Mouse (Mus musculus) limb, embryonic 12.5 days (tissue): ENCODE measurements at regions not wholly inside any gene's neighbourhood (a gene's known extent, or its start where the extent isn't known, plus 50 kb on each side); places are given as distances from the start of the nearest gene placed in this dataset.

ENCODE experiments used
- ATAC-seq: fragments of 200-750 bp; cut with Nextera tagmentation; 2 replicates; pipeline ENCODE4 v1.8.0; 2017; ENCODE audit warnings: low read depth, moderate TSS enrichment; ENCODE audit not compliant: insufficient number of reproducible peaks, insufficient read depth, low FRiP score, low TSS enrichment
- H3K27ac ChIP-seq: fragments of 300-500 bp; sonication (generic); 2 replicates; pipeline ENCODE4 v1.5.1; 2016; ENCODE audit warnings: mild to moderate bottlenecking, moderate library complexity
- H3K27me3 ChIP-seq: fragments of 300-500 bp; sonication (generic); 2 replicates; pipeline ENCODE4 v1.6.1; 2016; ENCODE audit warnings: mild to moderate bottlenecking, moderate library complexity
- H3K36me3 ChIP-seq: fragments of 300-500 bp; sonication (generic); 2 replicates; pipeline ENCODE4 v1.6.1; 2016; ENCODE audit warnings: mild to moderate bottlenecking, moderate library complexity
- H3K4me1 ChIP-seq: fragments of 300-500 bp; sonication (generic); replicated peaks from 2 replicates; pipeline ENCODE4 v1.6.1; 2016
- H3K4me2 ChIP-seq: fragments of 300-500 bp; sonication (generic); 2 replicates; pipeline ENCODE4 v1.6.1; 2016; ENCODE audit warnings: mild to moderate bottlenecking, moderate library complexity
- H3K4me3 ChIP-seq: fragments of 300-500 bp; sonication (generic); replicated peaks from 2 replicates; pipeline ENCODE4 v1.5.1; 2016; ENCODE audit warnings: mild to moderate bottlenecking
- H3K9ac ChIP-seq: fragments of 300-500 bp; sonication (generic); replicated peaks from 2 replicates; pipeline ENCODE4 v1.6.1; 2016; ENCODE audit warnings: mild to moderate bottlenecking, moderate library complexity
- H3K9me3 ChIP-seq: fragments of 300-500 bp; sonication (generic); 2 replicates; pipeline ENCODE4 v1.6.1; 2016; ENCODE audit warnings: mild to moderate bottlenecking, moderate library complexity
- WGBS: fragments of 180-500 bp; shearing (Covaris S2); methylation state at CpG from one replicate; pipeline ENCODE4 v1.1.7; 2016; 5-methylcytosine and 5-hydroxymethylcytosine counted together

DNA sequence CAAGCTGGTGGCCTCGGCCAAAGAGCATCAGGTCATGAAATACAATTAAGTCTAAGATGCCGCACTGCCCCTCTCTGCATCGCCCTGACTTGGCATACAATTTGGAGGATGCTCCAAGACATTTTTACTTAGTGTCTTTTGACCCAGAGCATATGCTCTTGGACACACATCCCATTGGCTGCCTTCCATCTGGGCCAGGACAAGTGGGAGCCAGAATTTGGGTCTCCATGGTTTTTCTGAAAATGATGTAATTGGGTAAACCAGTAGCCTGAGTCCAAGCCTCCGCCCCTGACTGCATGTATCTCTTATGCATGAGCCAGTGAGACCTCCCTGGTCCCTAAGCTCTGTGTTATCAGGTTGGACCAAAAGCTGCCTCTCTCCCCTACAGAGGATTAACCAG lies 117.1 kb upstream of the Rpl38 start:
- ATAC-seq = no peak
- H3K9me3 ChIP-seq = no peaks in the 10 kb centered on the region
- no peak overlapping the region for H3K9ac ChIP-seq

GRCm38 (mm10) chr11:114548658-114549057 lies 119.7 kb upstream of the Rpl38 start:
- ATAC-seq = no peak
- 72% methylated on average over 5 of the region's 5 CpGs for WGBS
- Histone ChIP-seq H3K4me3 (no peak overlapping the region), H3K4me2 (no peak overlapping the region), H3K4me1 (peaks cover 12% of the 10 kb centered on the region), H3K27me3 (no peaks in the 10 kb centered on the region; the same call in 1 of the 2 replicates), H3K27ac (no peak overlapping the region), H3K9ac (no peak overlapping the region), H3K9me3 (no peaks in the 10 kb centered on the region), H3K36me3 (no peaks in the 10 kb centered on the region)

More for the DNA sequence above, 117.1 kb upstream of the Rpl38 start:
- no peaks in the 10 kb centered on the region for H3K36me3 ChIP-seq
- H3K4me1 ChIP-seq = peaks cover 14% of the 10 kb centered on the region
- 92% methylated on average over 4 of the region's 4 CpGs for WGBS
- no peaks in the 10 kb centered on the region; the same call in 1 of the 2 replicates for H3K27me3 ChIP-seq
- H3K27ac ChIP-seq = no peak overlapping the region
- no peak overlapping the region for H3K4me3 ChIP-seq
- no peak overlapping the region for H3K4me2 ChIP-seq

- WGBS = 68% methylated on average over 3 of the region's 3 CpGs
- no peaks in the 10 kb centered on the region; the same call in 1 of the 2 replicates for H3K27me3 ChIP-seq
- no peak for ATAC-seq
- H3K36me3 ChIP-seq = no peaks in the 10 kb centered on the region
- H3K4me3 ChIP-seq = no peak overlapping the region
- H3K27ac ChIP-seq = no peak overlapping the region
- peaks cover 8% of the 10 kb centered on the region; the same call in 1 of the 2 replicates for H3K9me3 ChIP-seq
- peaks cover 15% of the 10 kb centered on the region for H3K4me1 ChIP-seq
- no peak overlapping the region for H3K9ac ChIP-seq
- no peak overlapping the region for H3K4me2 ChIP-seq
Measured at GRCm38 (mm10) chr11:114544212-114544611, 124.1 kb upstream of the Rpl38 start.

GRCm38 (mm10) chr11:114542167-114542566 lies 126.2 kb upstream of the Rpl38 start:
- 67% methylated on average over 8 of the region's 8 CpGs for WGBS
- Histone ChIP-seq H3K36me3 (no peaks in the 10 kb centered on the region), H3K9me3 (peaks cover 8% of the 10 kb centered on the region; the same call in 1 of the 2 replicates), H3K9ac (no peak overlapping the region), H3K4me1 (peaks cover 18% of the 10 kb centered on the region), H3K27me3 (peaks cover 6% of the 10 kb centered on the region; the same call in 1 of the 2 replicates), H3K4me3 (no peak overlapping the region), H3K4me2 (no peak overlapping the region), H3K27ac (no peak overlapping the region)
- ATAC-seq = no peak

DNA sequence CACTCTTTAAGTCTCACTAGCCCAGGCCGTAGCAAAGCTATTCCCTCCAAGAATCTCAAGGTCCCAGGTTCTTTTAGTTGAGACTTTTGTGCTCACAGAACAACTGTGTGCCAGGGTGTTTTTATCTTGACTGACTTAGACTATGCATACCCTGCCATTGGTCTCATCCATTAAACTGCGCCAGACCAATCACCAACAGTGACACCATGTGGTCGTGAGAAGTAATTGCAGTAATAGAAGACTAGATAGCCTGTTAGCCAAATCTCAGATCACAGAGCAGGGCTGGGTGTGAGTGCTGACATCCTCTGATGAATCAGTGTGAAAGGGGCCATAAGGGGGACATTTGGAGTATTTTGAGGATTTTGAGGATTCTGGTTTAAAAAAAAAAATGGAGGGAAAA lies 127.8 kb upstream of the Rpl38 start:
- Histone ChIP-seq H3K36me3 (no peaks in the 10 kb centered on the region), H3K27ac (no peak overlapping the region)
- WGBS = 69% methylated on average over 3 of the region's 3 CpGs

DNA sequence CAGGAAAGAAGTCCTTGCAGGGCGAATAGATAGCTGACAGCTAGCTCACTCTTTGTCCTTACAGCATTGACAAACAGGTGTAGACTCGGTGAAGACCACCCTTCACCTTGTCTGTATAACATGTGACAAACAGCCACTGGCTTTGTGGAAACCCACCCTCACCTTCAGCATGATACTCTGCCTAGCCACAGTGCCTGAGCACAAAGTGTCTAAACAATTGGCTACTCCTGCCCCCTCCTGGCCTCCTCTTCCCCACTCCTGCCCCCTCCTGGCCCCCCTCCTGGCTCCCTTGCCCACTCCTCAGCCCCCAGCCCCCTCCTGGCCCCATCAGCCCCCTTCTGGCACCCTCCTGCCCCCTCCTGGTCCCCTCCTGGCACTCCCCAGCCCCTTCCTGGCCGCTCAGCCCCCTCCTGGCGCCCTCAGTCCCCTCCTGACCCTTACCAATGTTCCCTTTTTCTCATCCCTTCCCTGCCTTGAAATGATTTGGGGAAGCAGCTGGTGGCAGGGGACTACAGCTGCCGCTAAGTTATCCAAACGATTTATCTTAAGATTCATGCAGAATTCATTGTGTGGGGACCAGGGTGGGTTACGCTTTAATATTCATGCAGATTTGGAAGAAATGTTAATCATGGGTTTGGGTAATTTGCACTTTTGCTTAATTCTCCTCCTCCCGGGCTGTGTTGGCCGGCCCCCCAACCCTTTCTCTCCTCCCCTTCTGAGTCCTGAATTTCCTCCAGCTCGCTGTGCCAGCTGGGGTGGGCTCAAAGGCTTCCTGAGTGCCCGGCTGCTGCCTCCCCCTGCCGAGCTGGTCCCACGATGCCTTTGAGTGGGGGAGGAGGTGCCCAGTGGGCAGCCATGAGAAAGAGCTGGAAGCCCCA lies 131.5 kb upstream of the Rpl38 start:
- 20% methylated on average over 13 of the region's 13 CpGs for WGBS
- Histone ChIP-seq H3K4me3 (no peak overlapping the region), H3K4me1 (peaks cover 22% of the 10 kb centered on the region), H3K9me3 (peaks cover 12% of the 10 kb centered on the region; the same call in 1 of the 2 replicates), H3K9ac (no peak overlapping the region), H3K27me3 (peaks cover 11% of the 10 kb centered on the region; the same call in 1 of the 2 replicates), H3K27ac (no peak overlapping the region), H3K4me2 (no peak overlapping the region), H3K36me3 (no peaks in the 10 kb centered on the region)
- no peak for ATAC-seq

More for the DNA sequence above, 127.8 kb upstream of the Rpl38 start:
- peaks cover 11% of the 10 kb centered on the region; the same call in 1 of the 2 replicates for H3K27me3 ChIP-seq
- ATAC-seq = no peak
- H3K9ac ChIP-seq = no peak overlapping the region
- peaks cover 21% of the 10 kb centered on the region for H3K4me1 ChIP-seq
- H3K4me3 ChIP-seq = no peak overlapping the region
- no peak overlapping the region for H3K4me2 ChIP-seq
- peaks cover 8% of the 10 kb centered on the region; the same call in 1 of the 2 replicates for H3K9me3 ChIP-seq

GRCm38 (mm10) chr11:114535900-114536299 lies 132.4 kb upstream of the Rpl38 start:
- no peak for ATAC-seq
- Histone ChIP-seq H3K27ac (no peak overlapping the region), H3K36me3 (no peaks in the 10 kb centered on the region), H3K4me2 (no peak overlapping the region), H3K27me3 (peaks cover 11% of the 10 kb centered on the region; the same call in 1 of the 2 replicates), H3K9me3 (peaks cover 9% of the 10 kb centered on the region; the same call in 1 of the 2 replicates), H3K9ac (no peak overlapping the region), H3K4me1 (peaks cover 22% of the 10 kb centered on the region), H3K4me3 (no peak overlapping the region)
- 92% methylated on average over 9 of the region's 9 CpGs for WGBS

DNA sequence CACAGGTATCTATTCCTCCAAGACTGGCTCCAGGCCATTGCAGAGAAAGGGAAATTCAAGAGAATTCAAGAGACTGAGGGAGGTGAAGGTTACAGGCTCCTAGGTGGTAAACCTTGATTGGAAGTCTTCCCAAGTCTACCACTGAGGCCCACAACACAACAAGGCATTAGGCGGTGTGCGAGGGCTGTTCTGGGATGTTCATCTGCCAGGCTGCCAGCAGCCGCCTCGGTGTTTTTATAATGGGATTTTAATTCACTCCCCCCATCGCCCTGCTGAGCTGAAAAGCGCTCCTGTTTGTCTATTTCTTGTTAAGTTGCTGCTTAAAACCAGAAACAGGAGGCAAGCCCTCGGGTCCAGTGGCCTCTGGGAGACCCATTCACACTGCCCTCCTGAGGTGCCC lies 133.9 kb upstream of the Rpl38 start:
- H3K4me2 ChIP-seq = no peak overlapping the region
- 59% methylated on average over 7 of the region's 7 CpGs for WGBS
- no peak overlapping the region for H3K9ac ChIP-seq
- no peak overlapping the region for H3K4me3 ChIP-seq
- H3K27ac ChIP-seq = no peak overlapping the region
- no peaks in the 10 kb centered on the region for H3K36me3 ChIP-seq
- peaks cover 11% of the 10 kb centered on the region; the same call in 1 of the 2 replicates for H3K27me3 ChIP-seq
- H3K4me1 ChIP-seq = peaks cover 22% of the 10 kb centered on the region
- 0 out of 2 replicates have a peak, but pooled peaks cover 3% of the 10 kb centered on the region for H3K9me3 ChIP-seq
- no peak for ATAC-seq

DNA sequence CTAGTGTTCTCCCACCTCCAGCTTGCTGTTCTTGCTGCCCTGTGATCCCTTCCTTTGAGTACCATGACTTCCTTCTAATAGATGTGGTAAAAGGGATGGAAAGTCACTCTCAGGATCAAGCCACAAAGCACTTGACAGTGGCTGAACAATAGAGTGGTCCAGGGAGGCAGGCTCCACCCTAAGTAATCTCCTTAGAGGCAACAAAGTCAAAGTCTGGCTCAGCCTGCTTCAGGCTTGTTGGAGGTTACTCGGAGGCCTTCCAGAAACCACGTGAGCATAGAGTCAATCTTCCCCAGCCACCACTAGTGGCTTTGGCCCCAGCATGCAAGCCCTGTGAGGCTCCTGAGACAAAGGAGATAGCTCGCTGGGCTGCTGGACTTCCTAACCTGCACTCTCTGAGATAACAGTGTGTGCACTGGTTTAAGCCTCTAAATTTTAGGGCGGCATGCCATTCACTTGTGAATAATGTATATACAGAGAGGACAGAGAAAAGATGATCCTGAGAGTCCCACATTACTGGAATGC lies 137.0 kb upstream of the Rpl38 start:
- no peak overlapping the region for H3K4me3 ChIP-seq
- ATAC-seq = no peak
- no peak overlapping the region for H3K27ac ChIP-seq
- peaks cover 17% of the 10 kb centered on the region for H3K4me1 ChIP-seq
- no peak overlapping the region for H3K4me2 ChIP-seq
- H3K36me3 ChIP-seq = no peaks in the 10 kb centered on the region
- H3K9me3 ChIP-seq = 0 out of 2 replicates have a peak, but pooled peaks cover 3% of the 10 kb centered on the region
- 72% methylated on average over 4 of the region's 4 CpGs for WGBS
- H3K9ac ChIP-seq = no peak overlapping the region
- H3K27me3 ChIP-seq = peaks cover 5% of the 10 kb centered on the region; the same call in 1 of the 2 replicates

DNA sequence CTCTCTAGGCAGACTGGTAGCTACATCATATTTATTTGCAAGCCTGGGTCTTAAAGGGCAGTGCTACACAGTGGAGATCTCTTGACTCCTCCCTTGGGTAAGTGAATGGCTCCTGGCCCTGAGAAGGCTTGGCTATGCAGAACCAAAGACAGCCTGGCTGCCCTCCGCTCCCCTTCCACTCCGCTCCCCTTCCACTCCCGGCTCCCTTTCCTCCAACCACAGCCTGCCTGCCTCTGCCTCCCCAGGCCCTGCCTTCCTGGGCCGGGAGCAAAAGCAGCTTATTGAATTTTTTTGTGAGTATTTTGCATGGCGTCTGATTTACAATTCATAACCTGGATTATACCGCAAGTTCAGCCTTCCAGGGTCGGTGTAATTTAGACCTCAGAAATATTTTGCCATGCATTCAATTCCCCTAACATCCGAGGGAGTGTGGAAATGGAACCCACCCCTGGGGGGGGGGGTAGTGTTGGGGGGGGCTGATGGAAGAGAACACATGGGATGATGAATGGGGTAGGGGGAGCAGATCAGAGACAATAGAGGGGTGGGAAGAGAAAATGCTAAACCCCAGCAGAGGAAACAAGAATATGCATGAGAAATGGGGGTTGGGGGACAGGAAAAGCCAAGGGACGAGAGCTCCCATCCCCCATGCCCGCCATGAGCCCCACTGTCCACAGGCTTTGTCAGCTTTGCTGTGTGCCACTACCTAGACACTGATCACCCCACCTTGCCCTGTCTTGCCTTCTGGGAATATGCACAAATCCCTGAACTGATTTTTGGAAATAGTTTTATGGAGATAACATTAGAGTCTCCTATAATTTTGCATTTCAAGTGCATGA lies 139.2 kb upstream of the Rpl38 start:
- ATAC-seq = no peak
- Histone ChIP-seq H3K27me3 (no peaks in the 10 kb centered on the region; the same call in 1 of the 2 replicates), H3K27ac (no peak overlapping the region), H3K4me3 (no peak overlapping the region), H3K4me2 (no peak overlapping the region), H3K36me3 (no peaks in the 10 kb centered on the region), H3K9ac (no peak overlapping the region), H3K9me3 (0 out of 2 replicates have a peak, but pooled peaks cover 3% of the 10 kb centered on the region), H3K4me1 (peaks cover 8% of the 10 kb centered on the region; the same call in 1 of the 2 replicates)
- WGBS = 45% methylated on average over 10 of the region's 10 CpGs
